Mouse (Mus musculus) CH12.LX (cell line): Measurements from ENCODE around the gene Galnt17. TPM values are rescaled to one million over a fixed set of nuclear protein-coding genes. Genes with fewer than 3 reads are reported as not detected.
A peak's percentile ranks its signal among the peaks of the same experiment; 100 is the strongest.

ENCODE experiments used
- DNase-seq: peaks from one replicate; pipeline ENCODE4 v3.0.0-alpha.2; 2013; ENCODE audit errors: extremely low read depth
- H3K27ac ChIP-seq: 2 replicates; pipeline ENCODE4 v1.5.1; 2012; ENCODE audit warnings: low read depth, mild to moderate bottlenecking, control low read depth, moderate library complexity; ENCODE audit not compliant: insufficient read depth
- H3K27me3 ChIP-seq: replicated peaks from 2 replicates; pipeline ENCODE3; 2012; ENCODE audit warnings: inconsistent platforms
- H3K36me3 ChIP-seq, 2 experiments: replicated peaks in 1 of 2; 2 replicates each; pipeline versions ENCODE3 to v1.6.1; 2012; ENCODE audit warnings: inconsistent platforms in 1 of 2, low read length in 1 of 2, mild to moderate bottlenecking in 1 of 2, mixed read lengths in 1 of 2, moderate library complexity in 1 of 2; ENCODE audit not compliant: control insufficient read depth in 1 of 2, insufficient read depth in 1 of 2
- H3K4me1 ChIP-seq, 2 experiments: 2 replicates each; pipeline ENCODE4 v1.6.1; 2012; ENCODE audit warnings: inconsistent platforms in 1 of 2, moderate library complexity in 1 of 2; ENCODE audit not compliant: insufficient read depth in 2 of 2, control insufficient read depth in 1 of 2
- H3K4me2 ChIP-seq: 2 replicates; pipeline ENCODE4 v1.6.1; 2012; ENCODE audit warnings: low read depth, mild to moderate bottlenecking, control low read depth; ENCODE audit not compliant: poor library complexity, insufficient read depth, severe bottlenecking
- H3K4me3 ChIP-seq, 3 experiments: fragments of 150-350 bp in 1 of 3; sonication (generic) in 1 of 3; replicated peaks in 1 of 3; 2 replicates each; pipeline versions ENCODE3 to v1.5.1; 2011 to 2012; ENCODE audit warnings: low read depth in 2 of 3, low read length in 2 of 3, mild to moderate bottlenecking in 2 of 3, moderate library complexity in 2 of 3, control low read depth in 1 of 3, improper control_type of control experiment in 1 of 3, inconsistent platforms in 1 of 3, mixed read lengths in 1 of 3; ENCODE audit not compliant: poor library complexity in 1 of 3
- H3K79me2 ChIP-seq: replicated peaks from 2 replicates; pipeline ENCODE4 v1.6.1; 2012; ENCODE audit warnings: mild to moderate bottlenecking, moderate library complexity; ENCODE audit not compliant: control insufficient read depth, poor library complexity, insufficient read depth, severe bottlenecking; ENCODE audit errors: extremely low read depth
- H3K9ac ChIP-seq: 2 replicates; pipeline ENCODE4 v1.6.1; 2012; ENCODE audit warnings: low read depth, mild to moderate bottlenecking, control low read depth, moderate library complexity; ENCODE audit not compliant: insufficient read depth
- H3K9me3 ChIP-seq: replicated peaks from 2 replicates; pipeline ENCODE3; 2012; ENCODE audit warnings: low read length, inconsistent platforms, mixed read lengths
- CHD1 ChIP-seq: IDR thresholded peaks from 2 replicates; pipeline ENCODE4 v1.6.1; 2012; ENCODE audit warnings: low read depth, low read length, improper control_type of control experiment, inconsistent platforms
- CTCF ChIP-seq, 2 experiments: IDR thresholded peaks in 1 of 2; conservative IDR thresholded peaks in 1 of 2; 2 replicates each; pipeline ENCODE4 v1.5.1; 2011 to 2012; ENCODE audit warnings: low read depth in 2 of 2, low read length in 2 of 2, improper control_type of control experiment in 1 of 2, inconsistent platforms in 1 of 2, mild to moderate bottlenecking in 1 of 2, moderate library complexity in 1 of 2
- E2F4 ChIP-seq: IDR thresholded peaks from 2 replicates; pipeline ENCODE4 v1.6.1; 2011; ENCODE audit warnings: low read depth, low read length, improper control_type of control experiment; ENCODE audit not compliant: insufficient replicate concordance
- ELF1 ChIP-seq: IDR thresholded peaks from 2 replicates; pipeline ENCODE4 v1.6.1; 2014; ENCODE audit warnings: low read depth, mild to moderate bottlenecking, inconsistent platforms, low read length, improper control_type of control experiment
- EP300 ChIP-seq: IDR thresholded peaks from 2 replicates; pipeline ENCODE4 v1.6.1; 2011; ENCODE audit warnings: low read length, improper control_type of control experiment
- IRF4 ChIP-seq: IDR thresholded peaks from 2 replicates; pipeline ENCODE4 v1.6.1; 2014; ENCODE audit warnings: low read depth, mild to moderate bottlenecking, inconsistent platforms, low read length, improper control_type of control experiment
- JUN ChIP-seq: IDR thresholded peaks from 2 replicates; pipeline ENCODE4 v1.6.1; 2011; ENCODE audit warnings: low read depth, mild to moderate bottlenecking, low read length, improper control_type of control experiment, moderate library complexity; ENCODE audit not compliant: insufficient read depth
- JUND ChIP-seq: conservative IDR thresholded peaks from 2 replicates; pipeline ENCODE4 v1.6.1; 2011; ENCODE audit warnings: low read depth, low read length, improper control_type of control experiment
- KAT2A ChIP-seq: IDR thresholded peaks from 2 replicates; pipeline ENCODE4 v1.6.1; 2012; ENCODE audit warnings: low read length, improper control_type of control experiment, inconsistent platforms; ENCODE audit not compliant: insufficient replicate concordance
- MAFK ChIP-seq: IDR thresholded peaks from 2 replicates; pipeline ENCODE4 v1.6.1; 2011; ENCODE audit warnings: low read length, improper control_type of control experiment; ENCODE audit not compliant: insufficient replicate concordance
- MAX ChIP-seq: IDR thresholded peaks from 2 replicates; pipeline ENCODE4 v1.6.1; 2011; ENCODE audit warnings: low read length, improper control_type of control experiment
- MAZ ChIP-seq: IDR thresholded peaks from 2 replicates; pipeline ENCODE4 v1.6.1; 2012; ENCODE audit warnings: low read depth, mild to moderate bottlenecking, inconsistent platforms, low read length, improper control_type of control experiment, moderate library complexity
- MEF2A ChIP-seq: IDR thresholded peaks from 2 replicates; pipeline ENCODE4 v1.6.1; 2014; ENCODE audit warnings: low read depth, mild to moderate bottlenecking, inconsistent platforms, low read length, improper control_type of control experiment, borderline replicate concordance
- MXI1 ChIP-seq: IDR thresholded peaks from 2 replicates; pipeline ENCODE4 v1.6.1; 2011; ENCODE audit warnings: mild to moderate bottlenecking, low read depth, low read length, improper control_type of control experiment
- MYC ChIP-seq: IDR thresholded peaks from 2 replicates; pipeline ENCODE4 v1.6.1; 2011; ENCODE audit warnings: low read depth, mild to moderate bottlenecking, improper control_type of control experiment, low read length
- NELFE ChIP-seq: IDR thresholded peaks from 2 replicates; pipeline ENCODE4 v1.6.1; 2011; ENCODE audit warnings: low read depth, low read length, improper control_type of control experiment
- POLR2A ChIP-seq: IDR thresholded peaks from 2 replicates; pipeline ENCODE4 v1.6.1; 2011; ENCODE audit warnings: low read depth, mild to moderate bottlenecking, improper control_type of control experiment, low read length
- RAD21 ChIP-seq: IDR thresholded peaks from 2 replicates; pipeline ENCODE4 v1.6.1; 2011; ENCODE audit warnings: low read depth, mild to moderate bottlenecking, low read length, improper control_type of control experiment, moderate library complexity
- SIN3A ChIP-seq: IDR thresholded peaks from 2 replicates; pipeline ENCODE4 v1.6.1; 2012; ENCODE audit warnings: low read length, improper control_type of control experiment, inconsistent platforms
- SMC3 ChIP-seq: IDR thresholded peaks from 2 replicates; pipeline ENCODE4 v1.6.1; 2011; ENCODE audit warnings: low read depth, low read length, improper control_type of control experiment
- TCF12 ChIP-seq: IDR thresholded peaks from 2 replicates; pipeline ENCODE4 v1.6.1; 2014; ENCODE audit warnings: low read depth, mild to moderate bottlenecking, inconsistent platforms, low read length, improper control_type of control experiment
- USF1 ChIP-seq: IDR thresholded peaks from 2 replicates; pipeline ENCODE4 v1.6.1; 2014; ENCODE audit warnings: low read depth, mild to moderate bottlenecking, inconsistent platforms, low read length, improper control_type of control experiment
- ZKSCAN1 ChIP-seq: IDR thresholded peaks from 2 replicates; pipeline ENCODE4 v1.6.1; 2012; ENCODE audit warnings: low read depth, inconsistent platforms, low read length, improper control_type of control experiment, borderline replicate concordance
- ZNF384 ChIP-seq: IDR thresholded peaks from 2 replicates; pipeline ENCODE4 v1.6.1; 2012; ENCODE audit warnings: low read depth, low read length, improper control_type of control experiment, inconsistent platforms
- dilution Hi-C: fragments of 300-500 bp; cut with MboI; formaldehyde crosslinking; loops from 2 replicates; pipeline ENCODE4 v1.14.3; 2020; ENCODE audit warnings: low sequenced_read_pairs; ENCODE audit not compliant: extremely low pct_unique_long_range_greater_than_20kb, extremely low pct_ligation_motif_present
- in situ Hi-C: fragments of 300-500 bp; cut with MboI; formaldehyde crosslinking; loops from 3 replicates; pipeline ENCODE4 v1.14.3; 2019; ENCODE audit warnings: low sequenced_read_pairs, low pct_ligation_motif_present, low pct_unique_long_range_greater_than_20kb, mixed read lengths
- polyA plus RNA-seq: library from polyadenylated mRNA; unstranded; fragments of >175 nt; gene quantifications from 2 replicates; pipeline ENCODE4 v1.2.1, GENCODE M21; 2012; ENCODE audit warnings: low read depth; ENCODE audit not compliant: insufficient read length
- total RNA-seq, 2 experiments: library from RNA; depleted of rRNA; stranded (reverse); fragments of 300-350 nt in 1 of 2; fragments of >200 nt in 1 of 2; gene quantifications; 2 replicates each; pipeline ENCODE4 v1.2.3; 2012 to 2014

The Galnt17 gene
- total and polyA plus RNA-seq, 3 experiments: 0.09 TPM; not detected in 2

- H3K36me3 ChIP-seq: no peaks in the 10 kb centered on the region
- peak; percentile 72 for TF ChIP-seq RAD21
- no peak for TF ChIP-seq ZNF384
- TF ChIP-seq CTCF (conservative IDR thresholded peaks at IDR 0.05 in 1 of 2, IDR thresholded peaks at IDR 0.05 in 1 of 2; ENCODE audit: low read depth in 2 of 2, low read length in 2 of 2): peak; percentile 38 to 74; a peak in 3 of 4 replicates
- peak; percentile 43 for TF ChIP-seq SMC3
- H3K4me3 ChIP-seq: no peak overlapping the region
- no peak overlapping the region for H3K9ac ChIP-seq
- H3K4me2 ChIP-seq: no peak overlapping the region
- dilution Hi-C loops: no loop called here
- H3K27ac ChIP-seq: no peak overlapping the region
- peaks cover 37% of the 10 kb centered on the region for H3K9me3 ChIP-seq
- in situ Hi-C loops: loop anchor here (10.0 to 25.0 kb wide), 6 partner anchors 93 to 579 kb away; no protein-coding TSS in a partner anchor
- H3K79me2 ChIP-seq: no peaks in the 10 kb centered on the region
- peak; percentile 38 for DNase-seq
- H3K27me3 ChIP-seq: no peaks in the 10 kb centered on the region
- peaks cover 3 to 7% of the 10 kb centered on the region in 2 experiments; a peak in 1 of 4 replicates for H3K4me1 ChIP-seq
Measured at GRCm38 (mm10) chr5:130858148-130858547, 450.1 kb downstream of the Galnt17 start.

- in situ Hi-C loops: loop anchor here (5.0 to 25.0 kb wide), 7 partner anchors 90 to 587 kb away; no protein-coding TSS in a partner anchor
- TF ChIP-seq TCF12 (no peak), MAFK (no peak), MEF2A (no peak), MAZ (no peak), EP300 (no peak)
- TF ChIP-seq, all 38 proteins: peak for 0
- no peak for DNase-seq
- Histone ChIP-seq H3K36me3 (no peaks in the 10 kb centered on the region), H3K4me3 (no peak overlapping the region), H3K79me2 (no peaks in the 10 kb centered on the region), H3K27ac (no peak overlapping the region), H3K27me3 (no peaks in the 10 kb centered on the region), H3K9me3 (peaks cover 48% of the 10 kb centered on the region), H3K4me1 (peaks cover 0 to 8% of the 10 kb centered on the region in 2 experiments; a peak in 1 of 4 replicates), H3K4me2 (no peak overlapping the region), H3K9ac (no peak overlapping the region)
- dilution Hi-C loops: no loop called here
Measured at GRCm38 (mm10) chr5:130854430-130854829, 453.9 kb downstream of the Galnt17 start.

GRCm38 (mm10) chr5:130853371-130853770 lies 454.9 kb downstream of the Galnt17 start:
- H3K4me3 ChIP-seq: no peak overlapping the region
- H3K9me3 ChIP-seq: peaks cover 51% of the 10 kb centered on the region
- H3K27me3 ChIP-seq: no peaks in the 10 kb centered on the region
- DNase-seq: peak; percentile 50
- H3K79me2 ChIP-seq: no peaks in the 10 kb centered on the region
- peak overlapping the region; percentile 4; the same call in 1 of the 2 replicates for H3K4me2 ChIP-seq
- dilution Hi-C loops (no loop called here), in situ Hi-C loops (loop anchor here (5.0 to 25.0 kb wide), 7 partner anchors 89 to 586 kb away; no protein-coding TSS in a partner anchor)
- no peak overlapping the region for H3K9ac ChIP-seq
- H3K27ac ChIP-seq: no peak overlapping the region
- peaks cover 10 to 11% of the 10 kb centered on the region in 2 experiments for H3K4me1 ChIP-seq
- H3K36me3 ChIP-seq: no peaks in the 10 kb centered on the region
- TF ChIP-seq JUND: no peak
- no peak; the same call in 1 of the 2 replicates for TF ChIP-seq ELF1
- TF ChIP-seq KAT2A: no peak
- no peak for TF ChIP-seq MXI1
- TF ChIP-seq MYC: no peak
- TF ChIP-seq MAX: no peak
- TF ChIP-seq E2F4: no peak
- peak; percentile 85; the same call in 1 of the 2 replicates for TF ChIP-seq NELFE
- TF ChIP-seq EP300: no peak
- no peak for TF ChIP-seq USF1
- no peak for TF ChIP-seq JUN
- no peak for TF ChIP-seq SIN3A
- 0 out of 2 replicates have a peak, but pooled peaks have one; percentile 30 for TF ChIP-seq TCF12
- TF ChIP-seq RAD21: peak; percentile 95
- no peak for TF ChIP-seq MAZ
- TF ChIP-seq POLR2A: no peak
- peak; percentile 97 for TF ChIP-seq SMC3
- TF ChIP-seq ZNF384: peak; percentile 28; the same call in 1 of the 2 replicates
- peak; percentile 59 for TF ChIP-seq IRF4
- TF ChIP-seq CHD1: no peak
- no peak for TF ChIP-seq ZKSCAN1
- TF ChIP-seq CTCF (conservative IDR thresholded peaks at IDR 0.05 in 1 of 2, IDR thresholded peaks at IDR 0.05 in 1 of 2; ENCODE audit: low read depth in 2 of 2, low read length in 2 of 2): peak; percentile 32 to 100
